Mouse (Mus musculus) T-cell, adult 2 months (primary cell): ENCODE measurements at regions not wholly inside any gene's neighbourhood (a gene's known extent, or its start where the extent isn't known, plus 50 kb on each side); places are given as distances from the start of the nearest gene placed in this dataset.

ENCODE experiments used
- DNase-seq: peaks from one replicate; pipeline ENCODE4 v3.0.0; 2022; ENCODE audit warnings: low spot score

DNA sequence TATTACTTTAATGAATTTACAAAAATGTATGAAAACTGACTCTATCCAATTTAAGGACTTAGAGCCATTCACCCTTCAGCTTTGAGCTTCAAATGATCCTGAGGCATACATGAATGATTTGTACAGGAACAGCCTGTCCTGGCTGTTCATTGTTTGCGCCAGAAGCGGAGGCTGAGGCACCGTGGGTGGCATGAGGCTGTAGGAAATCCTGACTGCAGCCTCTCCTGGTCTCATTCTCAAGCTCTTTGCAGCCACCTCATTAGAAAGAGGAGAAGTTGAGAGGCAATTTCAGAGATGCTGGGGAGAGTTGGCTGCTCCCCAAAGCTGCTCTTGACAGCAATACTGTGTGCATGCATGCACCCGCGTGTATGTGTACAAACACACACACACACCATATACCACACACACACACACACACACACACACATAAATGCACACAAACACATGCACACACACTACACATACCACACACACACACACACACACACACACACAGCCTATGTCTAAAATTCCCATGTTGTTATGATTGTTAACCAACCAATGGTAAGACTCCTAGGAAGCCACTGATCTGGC is 434.9 kb upstream of the Btbd3 start:
- DNase-seq = no peak

DNA sequence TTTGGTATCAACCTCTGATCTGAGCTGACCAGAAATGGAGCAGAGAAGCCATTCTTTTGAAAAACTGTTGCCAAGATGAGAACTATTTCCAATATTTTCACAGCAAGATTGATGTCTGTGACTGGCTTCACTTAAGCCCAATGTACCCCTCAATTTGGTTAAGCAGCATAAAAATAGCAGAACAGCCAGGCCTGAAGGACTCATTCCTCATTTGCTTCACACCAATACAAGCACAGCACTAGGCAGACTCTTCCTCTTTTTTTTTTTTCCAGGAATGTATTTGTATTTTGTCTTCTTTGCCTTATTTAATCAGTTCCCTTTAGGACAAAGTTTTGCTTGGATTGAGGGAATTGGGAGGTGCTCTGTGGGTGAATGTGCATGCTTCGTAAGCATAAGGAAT is 441.4 kb upstream of the Btbd3 start:
- no peak for DNase-seq

DNA sequence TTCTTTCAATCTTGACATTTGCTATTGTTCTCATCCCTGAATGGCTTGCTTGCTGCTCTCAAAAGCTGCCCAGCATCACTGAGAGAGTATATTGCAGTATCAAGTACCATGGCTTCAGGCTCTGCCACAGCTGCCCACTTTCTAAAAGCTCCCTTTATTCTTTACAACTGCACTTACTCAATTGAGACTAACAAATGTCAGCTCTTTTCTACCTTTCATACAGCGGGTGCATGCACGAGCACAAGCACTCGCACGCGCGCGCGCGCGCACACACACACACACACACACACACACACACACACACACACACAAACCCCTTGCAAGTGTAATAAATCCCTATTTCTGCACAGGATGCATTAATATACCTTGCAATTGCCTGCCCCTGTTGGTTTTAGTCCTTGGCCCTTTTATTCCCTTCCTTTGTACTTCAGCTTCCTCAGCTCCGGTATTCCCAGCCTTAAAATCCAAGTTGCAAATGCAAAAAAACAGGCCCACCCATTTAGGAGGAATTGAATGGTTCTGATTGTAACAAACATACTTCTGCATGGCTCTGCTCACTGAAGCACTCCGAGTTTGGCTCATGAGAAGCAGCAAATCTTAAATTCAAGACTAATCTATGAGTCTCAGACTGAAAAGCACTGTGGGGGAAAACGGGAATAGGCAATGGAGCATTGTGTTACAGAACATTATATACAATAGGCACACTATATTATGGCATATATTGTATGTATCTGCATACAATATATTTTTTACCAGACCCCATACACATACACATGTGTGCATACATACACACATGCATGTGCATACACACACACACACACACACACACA is 447.7 kb upstream of the Btbd3 start:
- DNase-seq = no peak

DNA sequence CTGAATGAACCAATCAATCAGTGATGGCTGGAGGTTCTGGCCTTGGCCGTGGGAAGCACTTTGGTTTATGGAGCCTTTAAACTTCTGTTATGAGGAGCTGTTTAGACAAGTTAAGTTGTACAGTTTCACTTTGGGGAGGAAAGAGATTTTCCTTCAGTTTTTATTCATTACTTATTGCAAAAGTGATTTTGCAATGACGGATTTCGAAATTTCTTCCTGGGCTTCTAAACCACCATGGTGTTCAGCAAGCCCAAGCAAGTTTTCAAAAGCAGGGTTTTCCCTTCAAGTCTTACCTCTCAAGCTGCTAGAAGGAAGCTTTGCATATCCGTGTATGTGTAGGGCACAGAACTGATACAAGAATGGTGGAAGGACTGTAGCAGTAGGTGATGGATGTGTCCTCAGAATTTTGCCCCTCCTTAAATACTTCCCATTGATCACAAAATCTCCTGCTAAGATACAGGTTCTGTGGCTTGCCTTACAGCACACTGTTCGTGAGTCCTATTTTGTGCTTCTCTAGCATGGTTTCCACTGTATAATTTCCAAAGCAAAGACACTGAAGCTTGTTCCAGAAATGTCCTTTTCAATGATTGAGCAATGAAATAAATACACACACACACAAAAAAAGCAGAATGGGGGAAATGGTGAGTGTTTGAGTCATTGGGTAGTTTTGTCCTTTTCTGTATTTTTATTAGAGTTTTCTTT is 448.6 kb upstream of the Btbd3 start:
- no peak for DNase-seq

DNA sequence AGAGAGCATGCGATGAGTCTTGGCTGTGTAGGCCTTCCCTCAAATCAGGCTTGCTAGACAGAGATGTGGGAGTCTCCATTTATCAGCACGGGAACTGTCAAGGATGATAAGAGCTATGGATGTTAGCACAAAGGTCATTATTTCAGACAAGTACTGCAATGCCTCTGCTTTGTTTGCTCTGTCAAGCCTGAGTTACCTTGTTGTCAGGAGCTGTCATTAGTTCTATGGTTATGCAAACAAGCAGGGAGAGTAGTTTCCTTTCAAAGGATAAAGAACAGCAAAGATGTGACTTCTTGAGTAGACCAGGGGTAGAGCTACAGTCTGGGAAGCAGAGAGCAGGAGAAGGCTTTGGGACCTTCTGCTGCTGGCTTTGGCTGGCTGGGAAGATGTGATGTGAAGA is 461.5 kb upstream of the Btbd3 start:
- no peak for DNase-seq

DNA sequence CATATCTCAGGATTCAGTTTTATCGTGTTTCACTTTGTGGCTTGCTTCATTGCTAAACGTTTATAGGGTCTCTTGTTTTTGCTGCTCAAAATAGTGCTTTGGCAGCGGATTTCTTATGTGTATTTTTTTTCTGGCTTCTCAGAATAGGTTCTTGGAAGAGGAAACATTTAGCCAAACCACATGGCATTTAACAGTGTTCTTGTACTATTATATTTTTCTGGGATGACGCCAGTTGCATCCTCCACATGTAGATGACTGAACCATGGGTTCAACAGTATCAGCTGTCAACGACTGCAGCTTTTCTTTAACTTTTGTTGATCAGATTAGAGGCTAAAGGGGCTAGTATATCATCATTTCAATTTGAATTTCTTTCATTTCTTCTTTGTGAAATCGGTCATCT is 472.3 kb upstream of the Btbd3 start:
- no peak for DNase-seq

DNA sequence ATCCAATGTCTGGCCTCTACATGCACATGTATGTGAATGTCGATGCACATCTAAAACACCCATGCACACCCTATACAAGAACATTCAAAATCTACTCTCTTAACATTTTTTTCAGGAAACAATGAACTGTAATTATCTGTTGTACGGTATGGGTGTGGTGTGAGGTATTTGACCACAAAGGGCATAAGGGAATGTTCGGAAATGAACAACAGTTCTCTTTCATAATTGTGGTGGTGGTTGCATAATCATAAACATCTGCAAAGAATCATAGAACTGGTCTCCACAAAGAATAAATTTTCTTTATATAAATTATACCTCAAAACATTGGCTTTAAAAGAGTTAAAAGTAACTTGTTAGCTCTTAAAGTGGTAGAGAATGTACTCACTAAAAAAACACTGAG is 478.9 kb upstream of the Btbd3 start:
- DNase-seq = no peak

DNA sequence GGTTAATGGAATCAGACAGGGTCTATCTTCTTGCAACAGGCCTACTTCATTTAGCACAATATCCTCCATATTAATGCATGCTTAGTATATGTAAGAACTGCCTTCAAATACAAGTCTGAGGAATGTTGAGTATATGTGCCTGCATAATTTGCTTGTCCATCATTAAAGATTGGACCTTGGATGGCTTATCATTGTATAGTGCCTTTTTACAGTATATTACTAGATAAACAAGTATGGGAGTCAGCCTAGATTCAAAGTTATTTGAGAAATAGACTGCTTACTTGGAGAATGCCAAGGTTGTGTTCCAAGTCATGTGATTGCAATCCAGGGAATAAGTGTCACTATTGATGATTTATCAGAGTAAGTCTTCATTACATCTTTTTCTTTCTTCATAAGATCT is 491.6 kb upstream of the Btbd3 start:
- no peak for DNase-seq

DNA sequence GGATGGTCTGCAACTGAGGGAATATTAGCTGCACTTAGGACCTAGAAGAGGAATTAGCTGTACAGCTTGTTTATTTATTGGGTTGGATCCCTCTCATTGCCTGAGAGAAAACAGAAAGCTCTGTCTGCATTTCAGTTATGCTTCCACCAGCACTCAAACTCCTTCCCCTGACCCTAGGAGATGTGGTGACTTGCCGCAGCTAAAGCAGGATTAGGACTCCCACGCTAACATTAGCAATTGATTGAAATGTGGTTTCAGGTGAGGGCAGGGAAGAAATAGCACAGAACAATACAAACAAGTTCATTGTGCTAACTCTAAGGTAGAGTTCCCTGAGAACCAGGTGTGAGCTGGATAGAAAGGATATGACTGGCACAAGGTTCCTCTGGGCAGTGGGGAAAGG is 496.9 kb upstream of the Btbd3 start:
- DNase-seq = no peak

DNA sequence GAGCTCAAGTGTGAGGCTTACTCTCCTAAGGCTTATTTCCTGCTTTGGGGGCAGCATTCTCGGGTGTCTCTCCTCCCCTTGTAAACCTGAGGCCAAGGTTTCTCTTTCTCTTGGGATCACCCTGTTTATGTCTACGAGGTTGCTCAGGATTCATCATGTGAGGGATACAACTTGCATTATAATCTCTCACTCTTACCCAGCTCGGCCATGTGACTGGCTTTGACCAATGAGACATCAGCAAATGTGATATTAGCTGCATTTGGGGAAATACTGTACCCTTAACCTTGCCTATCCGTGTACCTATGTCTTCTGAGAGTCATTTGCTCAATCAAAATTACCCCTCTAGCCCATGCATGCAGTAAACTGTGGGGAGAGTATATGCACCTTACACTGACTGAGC is 498.0 kb upstream of the Btbd3 start:
- no peak for DNase-seq

DNA sequence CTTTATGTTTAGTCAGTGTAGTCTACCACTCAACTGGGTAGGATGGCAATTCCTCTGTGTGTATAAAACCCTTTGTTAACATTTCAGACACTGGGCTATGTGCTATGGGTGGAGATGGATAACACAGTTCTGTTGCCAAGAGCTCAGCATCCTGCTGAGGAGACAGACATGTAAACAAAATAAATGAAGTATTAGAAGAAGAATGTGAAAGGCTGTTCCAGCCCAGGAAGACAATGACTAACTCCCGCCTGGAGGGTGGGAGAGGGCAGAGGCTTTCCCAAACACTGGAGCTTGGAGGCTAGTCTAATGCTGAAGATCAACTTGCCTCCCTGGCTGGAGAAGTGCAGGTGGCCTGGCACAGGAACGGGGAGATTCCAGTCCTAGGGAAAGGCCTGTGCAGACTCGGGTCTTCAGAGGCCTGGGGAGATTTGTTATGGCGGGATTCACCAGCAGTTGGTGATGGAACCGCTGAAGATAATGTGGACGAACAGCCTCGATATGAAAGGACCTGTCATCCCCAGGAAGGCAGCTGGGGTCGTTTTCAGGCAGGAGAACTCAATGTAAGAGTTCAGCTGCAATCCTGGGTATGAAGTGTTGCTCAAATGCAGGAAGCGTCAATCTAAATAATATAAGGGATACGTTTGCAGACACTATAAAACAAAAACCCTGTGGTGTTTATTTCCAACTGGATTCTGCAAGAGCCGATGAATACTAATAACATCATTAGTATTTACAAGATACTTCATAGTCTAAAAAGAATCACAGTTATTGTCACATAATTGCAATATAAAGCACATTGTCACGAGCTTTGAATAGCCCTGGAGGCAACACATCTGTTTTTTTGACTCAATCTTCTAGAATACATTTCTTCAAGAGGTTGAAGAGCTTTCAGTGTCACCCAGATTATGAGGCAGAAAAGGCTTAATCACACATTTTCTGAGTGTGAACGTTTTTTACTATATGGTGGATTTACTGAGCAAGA is 498.8 kb upstream of the Btbd3 start:
- DNase-seq = no peak

DNA sequence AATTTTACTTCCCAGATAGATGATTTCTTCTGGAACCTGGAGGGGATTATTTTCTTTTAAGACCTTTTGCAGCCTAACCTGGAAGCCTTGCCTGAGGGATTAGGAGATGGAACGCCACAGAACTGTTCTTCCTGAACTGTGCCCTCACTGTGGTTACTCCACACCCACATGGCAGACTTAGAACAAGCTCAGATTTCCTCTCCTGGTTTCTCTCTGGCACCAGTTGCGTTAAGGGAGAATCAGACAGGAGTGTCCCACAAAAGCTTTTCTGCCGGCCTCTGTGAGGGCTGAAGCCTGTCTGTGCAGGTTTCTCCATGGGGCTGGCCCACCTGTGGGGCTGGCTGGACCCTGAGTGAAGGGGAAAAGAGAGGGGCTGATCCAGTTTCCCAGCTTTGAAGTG is 500.1 kb upstream of the Btbd3 start:
- DNase-seq = no peak

DNA sequence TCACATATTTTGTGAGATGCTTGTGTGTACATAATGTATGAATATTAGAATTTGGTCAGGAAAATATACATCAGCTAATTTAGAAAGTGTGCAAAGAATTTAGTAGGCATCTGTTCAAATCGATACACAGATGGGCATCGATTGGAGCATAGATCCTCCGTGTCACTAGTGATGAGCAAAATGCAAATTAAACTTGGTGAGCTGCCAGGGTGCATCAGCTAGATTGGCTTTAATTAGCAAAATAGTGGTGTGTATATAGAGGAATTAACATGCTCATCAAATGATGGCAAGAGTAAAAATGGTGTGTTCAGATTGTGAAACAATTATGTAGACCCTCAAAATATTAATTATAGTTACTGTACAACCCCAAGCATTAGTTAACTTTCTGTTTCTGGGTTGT is 501.9 kb upstream of the Btbd3 start:
- no peak for DNase-seq

DNA sequence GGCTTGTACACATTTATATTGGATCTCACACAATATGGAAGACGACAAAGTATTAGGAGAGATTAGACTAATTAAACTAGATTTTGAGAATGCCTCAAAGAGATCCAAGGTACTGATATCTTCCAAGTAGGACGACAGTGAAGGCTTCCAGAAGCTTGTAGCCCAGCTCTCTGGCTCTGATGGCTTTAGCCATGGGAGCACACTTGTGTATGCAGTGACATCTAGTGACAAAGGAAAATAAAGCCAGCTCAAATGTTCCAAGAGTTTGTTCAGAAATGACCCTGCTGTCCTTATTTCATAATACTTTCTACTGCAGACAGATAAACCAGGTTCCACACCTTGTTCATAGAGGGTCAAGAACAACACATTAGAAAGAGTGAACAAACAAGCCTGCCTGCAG is 524.0 kb upstream of the Btbd3 start:
- DNase-seq = no peak

DNA sequence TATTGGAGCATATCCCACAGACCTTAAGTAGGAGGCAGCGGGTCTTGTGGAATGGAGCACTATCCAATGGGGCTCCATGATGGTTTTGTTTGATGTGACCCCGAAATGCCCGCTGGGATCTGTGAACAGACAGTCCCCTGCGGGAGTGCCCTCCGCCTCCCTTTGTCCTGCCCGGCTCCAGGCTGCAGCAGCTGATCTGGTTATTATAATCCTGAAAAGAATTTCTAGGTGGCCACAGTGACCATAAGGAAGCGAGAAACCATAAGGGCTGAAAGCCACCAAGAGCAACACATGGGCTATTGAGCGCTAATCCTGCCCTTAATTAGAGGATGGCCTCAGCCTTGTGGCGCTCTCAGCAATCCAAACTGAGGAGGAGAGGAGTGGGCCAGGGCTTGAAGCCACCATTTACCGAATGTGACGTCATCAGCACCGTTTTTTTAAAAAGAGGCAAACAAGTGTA is 525.9 kb upstream of the Btbd3 start:
- no peak for DNase-seq

DNA sequence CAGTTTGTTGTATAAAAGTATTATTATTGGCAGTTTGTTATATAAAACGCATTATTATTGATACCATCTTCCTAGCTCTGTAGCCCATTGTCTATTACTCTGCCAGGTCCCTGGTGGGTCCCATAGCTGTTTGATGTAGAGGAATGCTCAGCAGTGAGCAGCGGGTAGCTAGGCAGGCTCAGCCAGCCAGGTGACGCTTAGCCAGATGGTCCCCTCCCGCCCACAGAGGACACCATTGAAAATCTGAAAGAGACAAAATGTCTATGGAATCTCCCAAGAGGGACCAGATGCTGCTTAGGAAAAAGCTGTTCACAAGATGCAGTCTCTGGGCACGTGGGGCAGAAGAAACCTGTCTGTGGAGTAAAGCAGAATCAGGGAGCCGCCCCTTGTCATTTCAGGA is 526.5 kb upstream of the Btbd3 start:
- DNase-seq = no peak

DNA sequence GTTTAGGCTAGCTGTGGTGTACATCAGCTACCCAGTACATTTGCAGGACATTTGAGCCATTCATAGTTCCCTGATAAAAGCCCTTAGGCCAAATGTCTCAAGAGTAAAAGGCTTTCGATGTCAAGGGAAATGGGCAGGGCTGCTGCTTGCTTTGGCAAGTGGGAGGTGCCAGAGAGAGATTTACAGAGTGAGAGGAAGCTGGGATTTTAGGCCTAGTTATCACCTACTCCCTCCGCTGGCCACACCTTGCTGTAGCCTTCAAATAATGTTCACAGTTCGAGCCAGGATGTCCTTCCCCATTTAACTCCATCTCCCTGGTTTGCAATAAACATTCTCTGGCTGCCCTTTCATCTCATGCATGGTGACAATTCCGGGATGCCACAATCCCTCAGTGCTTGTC is 527.2 kb upstream of the Btbd3 start:
- DNase-seq = no peak

DNA sequence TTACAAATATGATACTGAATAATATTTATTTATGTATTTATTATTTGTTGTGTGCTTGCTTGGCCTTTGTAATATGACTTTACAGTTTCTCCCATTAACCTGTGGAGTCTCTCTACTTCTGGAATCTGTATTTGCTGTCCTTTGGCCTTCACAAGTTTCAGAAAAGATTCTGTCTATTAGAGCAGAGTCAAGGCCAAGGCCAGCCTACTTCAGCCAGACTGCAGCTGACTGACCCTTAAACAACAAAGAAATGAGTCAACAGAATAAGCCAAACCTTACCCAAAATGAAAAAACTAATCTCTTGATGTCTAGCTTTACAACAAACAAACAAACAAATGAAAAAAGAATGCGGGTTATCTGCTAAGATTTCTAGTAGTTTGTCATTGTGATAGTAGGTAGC is 532.7 kb upstream of the Btbd3 start:
- no peak for DNase-seq

DNA sequence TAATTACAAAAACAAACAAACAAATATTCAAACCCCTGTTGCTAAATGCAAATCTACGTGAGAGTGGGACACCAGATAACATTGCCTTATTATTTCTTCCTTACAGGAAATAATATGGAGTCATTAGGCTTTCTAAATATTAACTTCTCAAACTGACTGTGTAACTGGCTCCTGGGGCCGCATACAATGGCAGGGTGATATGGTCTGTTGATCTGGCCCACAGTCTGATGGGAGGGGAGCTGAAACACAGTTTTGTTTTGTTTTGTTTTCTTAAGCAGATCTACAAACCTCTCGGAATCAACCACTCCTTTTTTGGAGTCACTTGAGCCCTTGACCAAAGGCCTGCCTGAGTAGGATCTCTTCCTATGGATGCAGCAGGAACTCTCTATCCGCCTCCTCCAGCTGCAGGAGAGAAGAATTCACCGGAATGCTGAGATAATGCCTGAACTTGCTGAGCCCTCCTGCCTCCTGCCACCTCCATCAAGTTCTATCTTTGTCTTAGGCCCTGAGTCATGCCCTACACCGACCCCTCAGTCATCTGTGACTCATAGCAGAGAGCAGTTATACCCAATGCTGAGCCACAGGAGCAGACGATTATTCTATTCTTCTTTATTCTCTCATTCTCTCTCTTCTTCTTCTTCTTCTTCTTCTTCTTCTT is 534.5 kb upstream of the Btbd3 start:
- DNase-seq = no peak

DNA sequence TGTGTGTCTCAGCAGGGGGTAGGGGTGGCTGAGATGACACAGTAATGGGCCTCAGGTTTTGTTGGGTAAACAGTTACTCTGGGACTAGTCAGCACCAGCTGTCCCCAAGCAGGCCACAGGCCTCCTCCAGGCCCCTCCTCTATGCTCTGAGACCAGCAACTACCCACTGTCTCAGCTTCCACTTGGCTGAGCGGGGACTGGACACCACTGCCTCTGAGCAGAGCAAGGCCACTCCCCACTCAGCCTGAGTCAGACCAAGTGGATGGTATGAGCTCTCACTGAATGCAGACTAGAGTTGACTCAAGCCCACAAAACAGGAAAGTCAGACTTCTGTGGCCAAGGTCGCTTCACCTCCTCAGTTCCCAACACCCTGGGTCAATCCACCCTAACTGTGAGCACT is 540.5 kb upstream of the Btbd3 start:
- no peak for DNase-seq

DNA sequence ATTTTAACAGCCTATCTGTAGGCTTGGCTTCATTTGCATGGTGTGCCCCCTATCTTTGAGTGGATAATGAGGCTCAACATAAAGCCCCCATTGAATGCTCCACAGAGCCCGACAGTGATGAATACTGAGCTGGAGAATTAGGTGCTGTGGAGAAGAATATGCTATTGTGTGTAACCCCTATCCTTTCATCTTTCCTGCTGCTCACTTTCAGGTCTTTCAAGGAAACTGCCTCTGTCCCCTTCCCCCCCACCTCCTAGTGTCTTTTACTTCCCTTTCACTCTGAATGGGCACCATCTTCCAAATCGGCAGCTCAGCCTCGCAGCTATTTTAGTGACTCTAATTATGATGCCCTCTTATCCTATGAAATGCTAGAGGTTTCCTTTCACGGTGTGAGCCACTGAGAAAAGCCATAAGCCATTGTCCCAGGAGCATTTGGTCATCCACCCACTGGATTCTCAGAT is 549.8 kb upstream of the Btbd3 start:
- DNase-seq = no peak
